Mouse (Mus musculus): ENCODE measurements around the gene Gpr85.

The Gpr85 gene

DNA sequence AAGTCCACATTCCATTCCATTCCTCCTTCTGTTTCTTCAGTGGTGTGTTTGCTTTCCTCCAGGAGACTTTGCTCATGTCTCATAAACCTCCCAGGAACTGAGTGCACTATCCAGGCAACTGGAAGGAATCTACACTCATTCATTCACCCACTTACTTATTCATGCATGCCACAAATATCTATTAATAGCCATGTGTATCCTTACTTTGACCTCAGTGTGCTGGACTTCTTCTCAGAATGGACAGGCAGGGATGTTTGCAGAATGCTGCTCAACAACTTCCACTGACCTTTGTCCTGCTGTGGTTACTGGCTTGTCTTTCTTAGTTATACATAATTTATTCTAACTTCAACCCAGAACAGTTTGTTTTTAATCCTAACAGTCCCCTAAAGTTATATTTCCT lies 23.1 kb downstream of the Gpr85 start:
- no peak for DNase-seq (ENCODE audit: low spot score)

DNA sequence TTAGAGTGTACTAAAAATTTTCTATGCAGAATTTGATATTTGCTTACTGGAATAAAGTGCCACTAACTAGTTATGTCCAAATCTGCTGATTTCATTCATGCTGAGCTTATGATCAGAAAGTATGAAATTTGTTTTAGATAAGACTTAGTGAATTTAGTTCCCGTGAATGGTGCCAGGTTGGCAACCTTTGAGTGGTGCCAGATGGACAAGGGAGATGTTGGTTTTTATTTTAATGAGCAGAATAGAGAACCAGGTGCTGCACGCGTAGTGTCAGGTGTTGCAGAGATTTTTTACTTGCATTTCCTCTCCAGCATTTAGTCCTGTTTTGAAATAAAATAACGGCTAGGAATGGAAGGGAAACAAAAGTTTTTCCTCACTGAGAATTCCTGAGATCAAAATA lies 27.6 kb downstream of the Gpr85 start:
- DNase-seq (ENCODE audit: low spot score) = no peak

DNA sequence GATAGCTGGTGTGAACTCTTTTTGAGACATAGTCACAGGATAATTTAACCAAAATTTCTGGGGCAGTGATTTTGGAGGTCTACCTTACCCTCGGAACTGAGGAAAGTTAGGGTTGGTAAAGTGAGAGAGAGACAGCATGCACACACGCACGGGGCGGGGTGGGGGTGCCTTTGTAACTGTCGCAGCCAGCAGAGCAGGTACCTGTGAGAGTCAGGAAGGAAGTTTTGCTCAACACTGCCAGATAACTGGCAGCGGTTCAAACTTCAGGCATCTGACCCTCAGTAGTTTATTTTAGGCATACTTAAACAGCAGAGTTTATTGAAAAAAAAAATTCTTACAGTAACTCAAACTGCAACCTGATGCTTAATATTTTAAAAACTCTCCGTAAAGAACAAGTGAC lies 39.7 kb downstream of the Gpr85 start:
- no peak for DNase-seq (ENCODE audit: low spot score)

DNA sequence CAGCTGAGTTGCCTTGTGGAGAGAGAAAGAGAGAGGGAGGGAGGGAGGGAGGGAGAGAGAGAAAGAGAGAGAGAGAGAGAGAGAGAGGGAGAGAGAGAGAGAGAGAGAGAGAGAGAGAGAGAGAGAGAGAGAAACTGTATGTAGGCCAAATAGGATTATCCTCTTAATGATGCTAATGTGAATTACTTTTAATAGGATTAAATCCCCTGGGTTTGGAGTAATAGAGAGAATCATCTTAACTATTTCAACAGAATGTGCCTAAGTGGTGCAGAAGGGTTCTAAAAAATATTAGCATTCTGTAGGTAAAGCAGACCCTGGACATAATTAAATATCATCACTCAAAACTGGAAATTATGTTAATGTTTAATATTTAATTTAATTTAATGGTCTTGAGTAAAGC lies 42.4 kb downstream of the Gpr85 start:
- no peak for DNase-seq (ENCODE audit: low spot score)
